Mouse (Mus musculus) cortical plate, adult 2 months (tissue): Measurements from ENCODE around the gene Cenpa.

Experiments
- CTCF ChIP-seq: fragments of 200-500 bp; IDR thresholded peaks from 2 replicates; pipeline ENCODE4 v1.5.1; 2011; ENCODE audit warnings: mild to moderate bottlenecking, control low read depth, low read length; ENCODE audit not compliant: insufficient read depth; ENCODE audit errors: extremely low read depth
- POLR2A ChIP-seq: fragments of 200-500 bp; IDR thresholded peaks from 2 replicates; pipeline ENCODE4 v1.6.1; 2011; ENCODE audit warnings: mild to moderate bottlenecking, low read length, control low read depth; ENCODE audit not compliant: insufficient read depth; ENCODE audit errors: extremely low read depth

GRCm38 (mm10) chr5:30655042-30655441, 11.5 kb upstream of the Cenpa start:
- TF ChIP-seq CTCF, result no peak
- TF ChIP-seq POLR2A, result no peak
